Mouse (Mus musculus): ENCODE measurements around the gene Dcakd. TPM values are rescaled to one million over a fixed set of nuclear protein-coding genes. Genes with fewer than 3 reads are reported as not detected.

The Dcakd gene
- 10 to 100 TPM; 67.7 to 68.1 TPM for total RNA-seq (2021)

DNA sequence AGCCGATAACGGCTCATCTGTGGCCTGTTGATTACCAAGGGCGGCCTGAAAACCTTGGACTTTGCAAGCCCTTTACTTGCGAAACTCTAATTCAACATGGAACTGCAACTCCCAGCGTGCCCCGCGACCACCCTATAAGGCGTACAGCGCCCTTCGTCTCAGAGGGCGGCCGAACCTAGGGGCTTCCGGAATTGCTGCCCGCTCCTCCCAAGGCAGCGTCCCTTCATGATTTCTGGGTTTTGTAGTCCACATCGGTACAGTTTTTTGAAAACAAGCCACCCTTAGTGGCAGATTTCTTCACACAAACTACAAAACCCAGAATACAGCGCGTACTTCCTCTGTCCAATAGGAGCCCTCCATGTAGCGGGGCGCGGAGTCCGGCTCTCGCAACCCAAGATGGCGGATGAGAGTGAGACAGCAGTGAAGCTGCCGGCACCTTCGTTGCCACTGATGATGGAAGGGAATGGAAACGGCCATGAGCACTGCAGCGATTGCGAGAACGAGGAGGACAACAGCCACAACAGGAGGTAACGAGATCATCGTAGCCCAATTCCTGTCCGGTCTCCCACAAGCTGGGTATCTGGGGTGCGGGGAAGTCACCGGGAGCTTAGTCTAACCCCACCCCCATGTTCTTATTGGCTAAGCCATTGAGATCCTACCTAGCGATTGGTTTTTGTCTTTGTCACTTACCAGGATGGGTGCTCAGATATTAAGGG, at the start of gene Dcakd, which contains the start of gene Nmt1:
Dcakd (minus strand) TSS at position 158 of the 716 bp plus-strand sequence.
Nmt1 (plus strand) TSS at position 15 of the 716 bp plus-strand sequence.
- DNase-seq (ENCODE audit: low spot score in 2 of 2), result peak; percentile 97 to 99
- intact Hi-C loops (cut with DNase I), result loop anchor here (1.0 kb wide), 1 partner anchor 11 kb away; no protein-coding TSS in a partner anchor

DNA sequence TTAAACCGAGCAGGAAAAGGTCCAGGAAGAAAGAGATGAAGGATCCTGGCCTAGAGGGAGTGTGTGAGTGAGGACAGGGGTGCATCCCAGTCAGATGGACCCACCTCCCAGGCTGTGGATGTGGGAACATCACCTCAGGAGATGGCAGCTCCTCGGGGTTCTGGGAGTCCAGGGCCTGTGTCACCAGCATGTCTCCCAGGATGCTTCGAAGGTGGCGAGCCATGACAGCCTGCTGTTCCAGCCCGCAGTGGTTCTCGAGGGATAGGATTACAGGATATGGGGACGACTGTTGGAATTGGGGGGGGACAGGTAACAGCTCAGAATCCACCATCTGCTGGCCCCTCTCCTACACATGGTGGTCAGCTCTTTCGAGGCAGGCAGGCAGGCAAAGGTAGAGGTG, 48.4 kb upstream of the Dcakd start:
- intact Hi-C loops (cut with DNase I), result no loop called here
- DNase-seq (ENCODE audit: low spot score in 2 of 2), result no peak

DNA sequence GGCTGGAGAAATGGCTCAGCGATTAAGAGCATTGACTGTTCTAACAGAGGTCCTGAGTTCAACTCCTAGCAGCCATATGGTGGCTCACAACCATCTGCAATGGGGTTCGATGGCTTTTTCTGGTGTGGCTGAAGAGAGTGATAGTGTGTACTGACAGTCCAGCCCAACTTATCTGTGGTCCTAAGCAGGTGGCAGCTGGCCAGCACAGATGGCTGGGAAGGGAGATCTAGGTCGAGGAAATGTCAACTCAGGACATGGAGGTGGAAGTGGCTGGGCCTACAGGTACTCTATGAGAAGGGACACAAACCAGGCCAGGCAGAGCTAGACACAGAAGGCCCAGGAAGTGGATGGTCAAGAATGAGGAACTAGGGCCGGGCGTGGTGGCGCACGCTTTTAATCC, 47.9 kb upstream of the Dcakd start:
- no peak for DNase-seq (ENCODE audit: low spot score in 2 of 2)
- intact Hi-C loops (cut with DNase I), result no loop called here

DNA sequence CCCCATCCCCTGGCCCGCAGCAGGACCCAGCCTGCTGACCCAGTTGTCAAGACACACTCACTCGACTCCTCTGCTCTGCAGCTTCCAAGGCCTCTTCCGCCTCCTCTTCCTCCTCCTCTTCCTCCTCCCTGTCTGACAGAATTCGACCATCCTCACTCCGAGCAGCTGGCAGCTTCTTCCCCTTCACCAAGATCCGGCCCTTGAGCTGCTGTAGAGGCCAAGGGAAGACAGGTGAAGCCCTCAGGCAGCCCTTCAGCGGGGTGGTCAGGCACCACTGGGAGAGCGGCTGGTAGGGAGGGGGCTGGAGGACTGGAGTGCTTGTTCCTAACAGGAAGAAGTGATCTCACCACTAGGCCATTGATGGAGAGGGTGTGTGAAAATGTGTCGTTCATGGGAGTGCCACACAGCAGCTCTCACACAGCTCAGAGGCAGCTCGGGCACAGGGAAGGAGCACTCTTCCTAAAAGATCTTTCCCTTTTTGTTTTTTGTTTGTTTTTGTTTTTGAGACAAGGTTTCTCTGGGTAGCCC, 46.7 kb upstream of the Dcakd start:
- intact Hi-C loops (cut with DNase I), result no loop called here
- DNase-seq (ENCODE audit: low spot score in 2 of 2), result no peak

DNA sequence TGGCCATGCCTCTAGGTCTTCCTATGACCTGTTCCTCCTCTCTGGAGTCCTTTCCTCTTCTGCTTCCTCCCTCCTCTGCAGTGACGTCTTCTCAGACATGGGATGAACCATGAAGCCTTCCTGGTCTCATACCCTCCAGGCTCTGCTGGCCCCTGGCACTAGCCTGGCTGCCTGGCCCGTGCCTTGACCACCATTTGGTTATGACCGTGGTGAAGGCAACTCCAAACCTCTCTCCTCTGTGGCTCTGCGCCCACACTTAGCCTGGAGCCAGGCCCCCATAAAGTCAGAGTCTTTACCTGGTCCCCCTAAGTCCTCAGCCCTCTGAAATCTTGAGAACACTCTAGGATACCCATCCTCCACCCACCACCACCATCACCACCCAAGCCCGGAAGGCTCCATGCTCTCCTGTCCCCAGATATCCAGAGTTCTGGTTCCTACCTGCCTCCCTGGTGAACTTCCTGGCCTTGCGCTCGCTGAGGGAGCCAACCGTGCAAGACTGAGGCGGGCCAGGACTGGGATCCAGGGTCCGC, 46.1 kb upstream of the Dcakd start:
- no peak for DNase-seq (ENCODE audit: low spot score in 2 of 2)
- intact Hi-C loops (cut with DNase I), result no loop called here

DNA sequence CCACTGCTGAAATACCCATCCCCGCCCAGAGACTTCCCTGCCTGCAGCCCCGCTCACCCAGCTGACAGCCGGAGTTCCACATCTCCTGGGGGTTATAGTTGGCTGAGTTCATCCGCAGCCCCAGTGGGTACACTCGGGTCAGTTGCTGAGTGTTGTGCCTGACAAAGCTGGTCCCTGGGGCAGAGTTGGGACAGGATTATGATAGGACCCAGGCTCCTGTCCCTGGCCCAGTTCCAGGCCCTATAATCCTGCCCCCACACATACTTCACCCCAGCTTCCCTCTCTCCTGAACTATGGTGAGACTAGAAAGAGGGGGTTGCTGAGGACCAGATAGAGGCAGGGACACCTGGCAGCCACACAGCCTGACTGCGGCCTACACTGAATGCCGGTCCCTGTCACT, 45.5 kb upstream of the Dcakd start:
- DNase-seq (ENCODE audit: low spot score in 2 of 2), result no peak
- intact Hi-C loops (cut with DNase I), result no loop called here

- no peak for DNase-seq (ENCODE audit: low spot score in 2 of 2)
- intact Hi-C loops (cut with DNase I), result no loop called here
Observed at GRCm38 (mm10) chr11:103070322-103070880, 42.3 kb upstream of the Dcakd start.

DNA sequence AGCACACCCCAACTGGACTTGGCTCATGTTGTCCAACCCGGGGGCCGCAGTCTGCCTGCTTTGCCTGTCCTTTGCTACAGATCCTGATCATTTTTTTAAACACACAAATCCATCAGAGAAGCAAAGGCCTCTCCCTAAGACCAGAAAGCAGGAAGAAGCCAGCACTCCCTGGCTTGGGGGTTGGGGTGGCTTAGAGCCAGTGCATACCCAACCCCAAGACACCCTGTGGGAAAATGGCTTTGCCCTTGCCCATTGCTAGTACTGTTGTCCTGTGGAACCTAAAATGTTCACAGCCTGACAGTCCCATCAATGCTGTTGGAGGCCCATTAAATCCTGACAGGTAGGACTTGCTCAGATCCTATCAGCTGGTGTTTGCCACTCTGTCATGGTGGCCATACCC, 41.6 kb upstream of the Dcakd start:
- DNase-seq (ENCODE audit: low spot score in 2 of 2), result no peak
- intact Hi-C loops (cut with DNase I), result no loop called here

DNA sequence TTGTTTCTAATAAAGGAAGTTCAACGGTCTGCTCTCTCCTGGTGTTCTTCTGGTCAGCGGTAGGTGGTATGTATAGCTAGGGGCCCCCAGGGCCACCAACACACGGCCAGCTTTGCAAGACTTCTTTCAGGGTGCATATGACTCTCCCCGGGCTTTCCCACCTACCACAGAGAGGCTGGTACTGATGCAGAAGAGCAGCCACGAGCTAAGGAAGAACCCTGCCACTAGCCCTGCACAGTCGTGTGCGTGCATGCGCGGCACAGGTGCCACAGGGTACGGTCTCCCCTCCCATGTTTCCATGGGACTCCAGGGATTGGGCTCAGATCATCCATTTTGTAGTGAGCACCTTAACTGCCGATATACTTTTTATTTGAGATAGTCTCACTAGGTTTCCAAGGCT, 40.8 kb upstream of the Dcakd start:
- no peak for DNase-seq (ENCODE audit: low spot score in 2 of 2)
- intact Hi-C loops (cut with DNase I), result no loop called here

DNA sequence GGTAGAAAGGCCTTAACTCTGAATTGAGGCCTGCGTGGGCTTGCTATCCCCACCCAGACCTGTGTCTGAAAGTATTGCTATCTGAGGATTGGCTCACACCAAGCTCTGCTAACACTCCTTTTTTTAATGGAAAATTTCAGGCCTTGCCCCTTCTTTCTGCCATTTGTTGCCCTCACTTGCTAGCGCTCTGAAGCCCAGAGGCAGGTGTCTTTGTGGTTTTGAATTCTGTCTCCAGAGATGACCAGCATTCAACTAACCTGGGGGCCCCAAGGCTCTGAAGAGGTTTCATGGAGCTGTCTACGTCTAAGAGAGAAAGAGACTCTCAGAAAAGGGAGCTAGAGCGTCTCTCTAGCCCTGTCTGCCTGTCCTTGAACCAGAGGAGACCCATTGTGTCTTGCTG, 40.1 kb upstream of the Dcakd start:
- DNase-seq (ENCODE audit: low spot score in 2 of 2), result no peak
- intact Hi-C loops (cut with DNase I), result no loop called here

DNA sequence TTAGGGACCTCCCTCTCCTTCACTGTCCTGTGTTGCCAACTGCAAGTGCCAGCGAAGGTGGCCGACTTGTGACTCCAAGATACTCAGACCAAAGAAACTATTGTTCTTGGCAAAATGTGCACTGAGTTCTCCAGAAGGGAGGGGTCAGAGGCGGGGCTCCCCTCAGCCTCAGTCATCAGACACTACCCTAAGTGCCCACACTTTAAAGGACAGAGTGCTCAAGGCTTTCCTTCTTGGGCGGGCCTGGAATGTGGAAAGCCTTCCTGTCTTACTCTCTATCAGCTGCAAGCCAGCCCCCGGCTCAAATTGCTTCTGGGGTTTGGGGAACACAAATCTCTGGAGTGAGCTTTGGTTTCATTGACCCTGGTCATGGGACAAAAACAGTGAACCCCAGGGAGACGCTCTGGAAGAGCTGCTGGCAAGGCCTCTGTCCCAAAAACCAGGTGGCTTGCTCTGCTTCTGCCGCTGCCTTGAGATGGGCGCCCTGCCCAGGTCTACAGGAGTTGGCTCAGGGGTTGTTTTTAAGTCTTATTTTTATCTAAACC, 39.4 kb upstream of the Dcakd start:
- intact Hi-C loops (cut with DNase I), result no loop called here
- DNase-seq (ENCODE audit: low spot score in 2 of 2), result no peak

- intact Hi-C loops (cut with DNase I), result no loop called here
- DNase-seq (ENCODE audit: low spot score in 2 of 2), result no peak
Observed at GRCm38 (mm10) chr11:103067051-103067361, 38.9 kb upstream of the Dcakd start.

GRCm38 (mm10) chr11:103066191-103067050, 38.3 kb upstream of the Dcakd start:
- DNase-seq (ENCODE audit: low spot score in 2 of 2), result no peak

GRCm38 (mm10) chr11:103058499-103059085, 30.5 kb upstream of the Dcakd start:
- DNase-seq (ENCODE audit: low spot score in 2 of 2), result no peak
- intact Hi-C loops (cut with DNase I), result no loop called here

More at GRCm38 (mm10) chr11:103066191-103067050, 38.3 kb upstream of the Dcakd start:
- intact Hi-C loops (cut with DNase I), result no loop called here

GRCm38 (mm10) chr11:103056636-103057035, 28.5 kb upstream of the Dcakd start:
- intact Hi-C loops (cut with DNase I), result no loop called here
- no peak for DNase-seq (ENCODE audit: low spot score in 2 of 2)

DNA sequence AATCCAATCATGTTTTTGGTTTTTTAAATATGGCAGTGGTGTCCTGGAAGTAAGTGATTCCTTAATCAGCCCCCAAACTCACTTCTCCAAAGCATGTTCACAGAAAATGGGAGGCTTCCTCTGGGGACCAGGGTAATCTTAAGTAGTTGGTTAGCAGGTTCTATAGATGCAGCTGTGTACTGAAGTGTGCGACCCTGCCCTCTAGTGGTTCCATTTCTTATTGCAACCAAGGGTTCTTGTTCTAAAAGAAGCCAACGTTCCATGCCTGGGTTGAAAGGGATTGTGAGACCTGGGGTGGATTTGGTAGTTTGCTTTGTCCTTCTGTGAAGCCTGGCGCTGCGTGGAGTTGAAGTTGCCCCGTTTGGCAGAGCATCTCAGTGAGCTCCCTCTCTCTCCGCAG, 26.7 kb upstream of the Dcakd start:
- DNase-seq (ENCODE audit: low spot score in 2 of 2), result peak; percentile 85 to 91
- intact Hi-C loops (cut with DNase I), result loop anchor here (2.0 kb wide), 1 partner anchor 154 kb away; the partner anchor contains the start of gene Gfap

DNA sequence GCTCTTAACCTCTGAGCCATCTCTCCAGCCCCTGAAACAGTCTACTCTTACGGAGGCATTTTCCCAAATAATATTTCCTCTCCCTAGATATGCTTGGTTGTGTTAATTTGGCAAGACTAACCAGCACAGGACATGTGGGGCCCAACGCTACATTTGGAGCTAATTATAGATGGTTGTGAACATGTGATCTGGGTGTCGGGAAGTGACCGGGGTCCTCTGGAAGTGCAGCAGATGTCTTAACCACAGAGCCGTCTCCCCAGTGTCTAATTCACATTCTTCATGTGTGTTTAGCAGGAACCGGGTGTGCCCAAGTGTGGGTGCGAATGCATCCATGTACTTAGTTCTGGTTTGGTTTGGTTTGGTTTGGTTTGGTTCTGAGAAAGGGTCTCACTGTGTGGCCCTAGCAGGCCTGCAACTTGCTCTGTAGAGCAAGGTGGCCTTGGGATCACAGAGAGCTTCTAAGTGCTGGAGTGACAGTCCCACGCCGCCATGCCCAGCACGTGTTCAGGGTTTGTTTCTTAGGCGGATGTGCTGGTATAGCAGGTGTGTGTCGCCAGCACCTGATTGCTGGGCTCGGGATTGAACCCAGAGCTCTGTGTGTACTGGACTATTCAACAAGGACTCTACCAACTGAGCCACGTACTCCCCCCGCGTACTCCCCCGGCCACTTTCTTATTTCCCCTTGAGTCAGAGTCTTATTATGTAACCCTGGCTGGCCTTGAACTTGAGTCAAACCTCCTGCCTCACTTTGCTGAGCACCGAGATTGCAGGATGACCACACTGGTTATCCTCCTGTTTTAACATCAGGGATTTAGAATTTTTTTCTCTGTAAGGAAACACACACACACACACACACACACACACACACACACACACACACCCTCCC, 25.3 kb upstream of the Dcakd start:
- intact Hi-C loops (cut with DNase I), result loop anchor here (2.0 kb wide), 1 partner anchor 153 kb away; the partner anchor contains the start of gene Gfap
- DNase-seq (ENCODE audit: low spot score in 2 of 2), result no peak

DNA sequence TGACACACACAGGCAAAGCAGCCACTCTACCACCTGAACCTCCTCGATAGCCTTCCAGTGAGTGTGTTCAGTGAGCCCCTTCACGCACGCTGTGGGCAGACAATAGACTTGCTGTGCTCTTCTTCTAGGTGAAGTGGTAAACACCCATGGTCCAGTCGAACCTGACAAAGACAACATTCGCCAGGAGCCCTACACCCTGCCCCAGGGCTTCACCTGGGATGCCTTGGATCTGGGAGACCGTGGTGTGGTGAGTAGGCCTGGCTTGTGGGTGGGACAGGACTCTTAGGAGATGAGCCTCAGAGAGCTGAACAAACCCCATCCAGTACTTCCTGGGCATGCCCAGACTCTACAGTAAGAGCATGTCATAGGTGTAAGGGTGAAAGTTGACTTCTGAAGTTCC, 23.9 kb upstream of the Dcakd start:
- DNase-seq (ENCODE audit: low spot score in 2 of 2), result no peak
- intact Hi-C loops (cut with DNase I), result no loop called here

Measured in left cerebral cortex, postnatal 25 days (tissue).